19 mouse cellular contexts compared by ENCODE assay signal in genomic region chr9:31207732-31208131, GRCm38 (mm10). TPM values are rescaled to one million over a fixed set of nuclear protein-coding genes. Genes with fewer than 3 reads are reported as not detected.
DNase-seq lines count a peak whose midpoint lies in the region; ATAC-seq lines count a peak whose summit lies in the region.
"Had no signal": no experiment of that assay in that cellular context is flagged by ENCODE, and none has a peak within 500 bp of the region (broad histone marks: within the 10 kb centered on the region; RNA-seq: fewer than 3 reads in every experiment).

No protein-coding gene starts in this region.

- H3K4me3 ChIP-seq in lung, embryonic 16.5 days (ENCODE audit: low read length) = no peak overlapping the region
- H3K4me3 ChIP-seq: intestine, embryonic 15.5 days; limb, embryonic 13.5 days; midbrain, embryonic 10.5 days; myocyte; stomach, embryonic 15.5 days had no signal

- peak; percentile 22 to 34 for DNase-seq in heart, postnatal 14 days
- no peak for DNase-seq in heart, postnatal 36 days
- DNase-seq in NIH3T3 (ENCODE audit: low read depth) = peak; percentile 30
- DNase-seq in cerebellum, adult 9-10 months = peak; percentile 81
- no peak for DNase-seq in ovary, postnatal 10 days (ENCODE audit: low spot score)
- DNase-seq: gastrocnemius, postnatal 25 days; kidney, postnatal 14 days; right cerebral cortex, postnatal 4 days; thymus, postnatal 36 days had no signal

- no peak overlapping the region for H3K9ac ChIP-seq in lung, embryonic 16.5 days (ENCODE audit: low read length)
- H3K9ac ChIP-seq: intestine, embryonic 15.5 days; limb, embryonic 13.5 days; stomach, embryonic 15.5 days had no signal

- WGBS in lung, embryonic 16.5 days = 39% methylated on average over 3 of the region's 3 CpGs

- intact Hi-C loops in heart, postnatal 14 days (cut with DNase I) = no loop called here
- intact Hi-C loops in heart, postnatal 36 days (cut with DNase I) = no loop called here

- H3K4me2 ChIP-seq in lung, embryonic 16.5 days (ENCODE audit: low read depth, low read length) = no peak overlapping the region
- H3K4me2 ChIP-seq: intestine, embryonic 15.5 days; limb, embryonic 13.5 days; stomach, embryonic 15.5 days had no signal

- H3K9me3 ChIP-seq in lung, embryonic 16.5 days (ENCODE audit: control insufficient read depth, low read length) = no peaks in the 10 kb centered on the region
- H3K9me3 ChIP-seq: intestine, embryonic 15.5 days; limb, embryonic 13.5 days; midbrain, embryonic 10.5 days; stomach, embryonic 15.5 days had no signal

- no peaks in the 10 kb centered on the region for H3K27me3 ChIP-seq in lung, embryonic 16.5 days (ENCODE audit: control insufficient read depth, insufficient read depth, low read depth, low read length)
- H3K27me3 ChIP-seq: intestine, embryonic 15.5 days; limb, embryonic 13.5 days; Patski; stomach, embryonic 15.5 days had no signal

- peaks cover 62% of the 10 kb centered on the region for H3K4me1 ChIP-seq in lung, embryonic 16.5 days (replicated peaks; ENCODE audit: control insufficient read depth, insufficient read depth, low read length)

- no peak for ATAC-seq in lung, embryonic 16.5 days (ENCODE audit: low read depth)
- ATAC-seq in megakaryocyte, adult 5-6 weeks (ENCODE audit: poor library complexity, severe bottlenecking) = no peak
- ATAC-seq: CD4-positive, CD25-positive, alpha-beta regulatory T cell, adult 4 months; forebrain, embryonic 16.5 days; intestine, embryonic 15.5 days; Patski had no signal

- H3K36me3 ChIP-seq in lung, embryonic 16.5 days (ENCODE audit: control insufficient read depth, insufficient read depth, low read length) = no peaks in the 10 kb centered on the region
- H3K36me3 ChIP-seq: intestine, embryonic 15.5 days; limb, embryonic 13.5 days; stomach, embryonic 15.5 days had no signal

- H3K27ac ChIP-seq in lung, embryonic 16.5 days (ENCODE audit: low read length) = peak overlapping the region; percentile 49; the same call in 1 of the 2 replicates
- H3K27ac ChIP-seq: intestine, embryonic 15.5 days; limb, embryonic 13.5 days; midbrain, embryonic 10.5 days; stomach, embryonic 15.5 days had no signal

RNA-seq across cellular contexts. Expression of gene Aplp2, which starts 3.9 kb away (rescaled TPM):
- 100 to 1,000 TPM; 304 to 309 TPM for total RNA-seq in heart, postnatal 14 days (2021)
- total RNA-seq in heart, postnatal 36 days (2021) = 100 to 1,000 TPM; 294 to 315 TPM
- polyA plus RNA-seq in lung, embryonic 16.5 days (2015; fragmentation: Nextera tagmentation; extraction: Ambion mirVana) = 506 and 518 TPM in 2 replicates
- 68.9 and 88.0 TPM in 2 replicates for total RNA-seq in megakaryocyte, adult 5-6 weeks (2015)
- 101 and 113 TPM in 2 replicates for total RNA-seq in megakaryocyte, adult 5-6 weeks (2017)

Comparison
In these comparisons a context has a peak if more than half of its experiments do, and no peak if none do; other contexts are left out.
1. DNase-seq: peak in heart, postnatal 14 days (2 of 2), NIH3T3 (single experiment) and cerebellum, adult 9-10 months (single experiment); none in heart, postnatal 36 days (0 of 2) and ovary, postnatal 10 days (single experiment).